Mouse (Mus musculus): ENCODE measurements around the gene Dnhd1. TPM values are rescaled to one million over a fixed set of nuclear protein-coding genes. Genes with fewer than 3 reads are reported as not detected.
"Not testable (repeated sequence)": the region's sequence is repeated elsewhere in the genome, so short reads cannot be mapped to it uniquely, and the experiment has no call there.

Dnhd1 gene
- polyA plus RNA-seq, 1 experiment = 0.68 TPM

GRCm38 (mm10) chr7:105742539-105743215 is 92.0 kb downstream of the Dnhd1 start:
- H3K4me2 ChIP-seq (ENCODE audit: low read depth); H3K27me3 ChIP-seq (ENCODE audit: control insufficient read depth, insufficient read depth, insufficient read length); H3ac ChIP-seq (ENCODE audit: control insufficient read depth, insufficient read length): not testable (repeated sequence)
- peaks cover 23% of the 10 kb centered on the region for H3K36me3 ChIP-seq (ENCODE audit: control insufficient read depth, insufficient read depth)
- H3K4me3 ChIP-seq = peak overlapping the region; percentile 32
- H3K79me2 ChIP-seq (ENCODE audit: control insufficient read depth, insufficient read depth) = peaks cover 36% of the 10 kb centered on the region
- peak; percentile 17 for TF ChIP-seq POLR2A (IDR thresholded peaks at IDR 0.05; ENCODE audit: insufficient read length, low read depth)

- Histone ChIP-seq H3K4me3 (peak overlapping the region; percentile 32), H3K4me2 (ENCODE audit: low read depth) (peak overlapping the region; percentile 68), H3K79me2 (ENCODE audit: control insufficient read depth, insufficient read depth) (peaks cover 29% of the 10 kb centered on the region), H3K36me3 (ENCODE audit: control insufficient read depth, insufficient read depth) (peaks cover 23% of the 10 kb centered on the region), H3ac (ENCODE audit: control insufficient read depth, insufficient read length) (peak overlapping the region; percentile 51)
- H3K27me3 ChIP-seq (ENCODE audit: control insufficient read depth, insufficient read depth, insufficient read length) = not testable (repeated sequence)
- TF ChIP-seq POLR2AphosphoS2 (IDR thresholded peaks at IDR 0.05; ENCODE audit: insufficient read length, low read depth) = peak; percentile 95
These were observed 92.8 kb downstream of the Dnhd1 start for GRCm38 (mm10) chr7:105743246-105743925.

GRCm38 (mm10) chr7:105743926-105744590 is 93.4 kb downstream of the Dnhd1 start, which contains the start of gene Taf10:
Taf10 (minus strand) TSS chr7:105744361.
- H3K4me3 ChIP-seq = peak within 1 kb of the TSS; percentile 32
- H3K4me2 ChIP-seq (ENCODE audit: low read depth) = peak within 1 kb of the TSS; percentile 68
- H3ac ChIP-seq (ENCODE audit: control insufficient read depth, insufficient read length) = peak within 1 kb of the TSS; percentile 51
- H3K27me3 ChIP-seq (ENCODE audit: control insufficient read depth, insufficient read depth, insufficient read length) = no peaks in the 10 kb centered on the region
- peaks cover 23% of the 10 kb centered on the region for H3K36me3 ChIP-seq (ENCODE audit: control insufficient read depth, insufficient read depth)
- peaks cover 25% of the 10 kb centered on the region for H3K79me2 ChIP-seq (ENCODE audit: control insufficient read depth, insufficient read depth)
- peak; percentile 80 for TF ChIP-seq POLR2A (IDR thresholded peaks at IDR 0.05; ENCODE audit: insufficient read length, low read depth)
- TF ChIP-seq MYOG (IDR thresholded peaks at IDR 0.05; ENCODE audit: control insufficient read depth in 1 of 3, insufficient read depth in 1 of 3, insufficient read length in 2 of 3, low read depth in 2 of 3) = peak in 1 of 3 experiments; percentile 25
- peak; percentile 84 for TF ChIP-seq POLR2AphosphoS2 (IDR thresholded peaks at IDR 0.05; ENCODE audit: insufficient read length, low read depth)
- TF ChIP-seq REST (IDR thresholded peaks at IDR 0.05; ENCODE audit: insufficient read depth, insufficient read length) = no peak

- no peak overlapping the region for H3K4me3 ChIP-seq
- H3K27me3 ChIP-seq (ENCODE audit: control insufficient read depth, insufficient read depth, insufficient read length) = no peaks in the 10 kb centered on the region
- no peak overlapping the region for H3ac ChIP-seq (ENCODE audit: control insufficient read depth, insufficient read length)
- peaks cover 5% of the 10 kb centered on the region for H3K79me2 ChIP-seq (ENCODE audit: control insufficient read depth, insufficient read depth)
- no peak for TF ChIP-seq TCF12 (IDR thresholded peaks at IDR 0.05; ENCODE audit: insufficient read depth, poor library complexity, severe bottlenecking)
- peaks cover 5% of the 10 kb centered on the region for H3K36me3 ChIP-seq (ENCODE audit: control insufficient read depth, insufficient read depth)
- no peak overlapping the region for H3K4me2 ChIP-seq (ENCODE audit: low read depth)
These were observed 97.1 kb downstream of the Dnhd1 start for GRCm38 (mm10) chr7:105747776-105748175.

- peaks cover 12% of the 10 kb centered on the region for H3K27me3 ChIP-seq (ENCODE audit: control insufficient read depth, insufficient read depth, insufficient read length)
- peak within 1 kb of the TSS; percentile 52 for H3K4me3 ChIP-seq
- H3ac ChIP-seq (ENCODE audit: control insufficient read depth, insufficient read length) = peak within 1 kb of the TSS; percentile 19
- peak; percentile 25 for TF ChIP-seq POLR2AphosphoS2 (IDR thresholded peaks at IDR 0.05; ENCODE audit: insufficient read length, low read depth)
- TF ChIP-seq TCF12 (IDR thresholded peaks at IDR 0.05; ENCODE audit: insufficient read depth, poor library complexity, severe bottlenecking) = no peak
- peak; percentile 100 for TF ChIP-seq USF1 (IDR thresholded peaks at IDR 0.05; ENCODE audit: low read depth)
- peak; percentile 21 for TF ChIP-seq POLR2A (IDR thresholded peaks at IDR 0.05; ENCODE audit: insufficient read length, low read depth)
- H3K79me2 ChIP-seq (ENCODE audit: control insufficient read depth, insufficient read depth) = no peaks in the 10 kb centered on the region
- H3K4me2 ChIP-seq (ENCODE audit: low read depth) = peak within 1 kb of the TSS; percentile 99
- H3K36me3 ChIP-seq (ENCODE audit: control insufficient read depth, insufficient read depth) = no peaks in the 10 kb centered on the region
These were observed 101.1 kb downstream of the Dnhd1 start, which contains the start of gene Tpp1 for GRCm38 (mm10) chr7:105751491-105752433. Tpp1 (minus strand) TSS chr7:105752235.

GRCm38 (mm10) chr7:105752716-105753115 is 102.1 kb downstream of the Dnhd1 start:
- TF ChIP-seq CEBPB (IDR thresholded peaks at IDR 0.05; ENCODE audit: insufficient read depth, poor library complexity, severe bottlenecking) (no peak), POLR2A (IDR thresholded peaks at IDR 0.05; ENCODE audit: insufficient read length, low read depth) (no peak)
- Histone ChIP-seq H3ac (ENCODE audit: control insufficient read depth, insufficient read length) (no peak overlapping the region), H3K27me3 (ENCODE audit: control insufficient read depth, insufficient read depth, insufficient read length) (peaks cover 14% of the 10 kb centered on the region), H3K36me3 (ENCODE audit: control insufficient read depth, insufficient read depth) (no peaks in the 10 kb centered on the region), H3K4me2 (ENCODE audit: low read depth) (no peak overlapping the region), H3K79me2 (ENCODE audit: control insufficient read depth, insufficient read depth) (no peaks in the 10 kb centered on the region), H3K4me3 (peak overlapping the region; percentile 52)
